Mouse (Mus musculus): ENCODE results near the gene Tjp2.
A peak's percentile ranks its signal among the peaks of the same experiment; 100 is the strongest.

DNA sequence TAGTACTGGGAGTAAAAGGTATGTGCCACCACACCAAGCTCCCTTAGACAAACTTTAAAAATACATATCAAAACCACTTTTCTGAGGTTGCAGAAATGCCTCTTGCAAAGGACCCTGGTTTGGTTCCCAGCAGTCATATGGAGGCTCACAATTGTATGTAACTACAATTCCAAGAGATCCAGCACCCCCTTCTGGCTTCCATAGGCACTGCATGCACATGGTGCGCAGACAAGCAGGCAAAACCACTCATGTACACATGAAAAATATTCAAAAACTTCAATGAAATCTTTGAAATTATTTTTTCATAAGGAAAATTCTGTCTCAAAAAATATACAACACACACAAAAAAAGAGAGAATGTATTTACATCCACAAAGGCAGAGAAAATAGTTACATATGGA is 167.9 kb downstream of the Tjp2 start:
- TF ChIP-seq CTCF (IDR thresholded peaks at IDR 0.05; ENCODE audit: extremely low read depth, insufficient read depth, low read length) (0 out of 2 replicates have a peak, but pooled peaks have one; percentile 2), POLR2A (IDR thresholded peaks at IDR 0.05; ENCODE audit: extremely low read depth, insufficient read depth, low read length) (no peak)
